In the genomic region with DNA sequence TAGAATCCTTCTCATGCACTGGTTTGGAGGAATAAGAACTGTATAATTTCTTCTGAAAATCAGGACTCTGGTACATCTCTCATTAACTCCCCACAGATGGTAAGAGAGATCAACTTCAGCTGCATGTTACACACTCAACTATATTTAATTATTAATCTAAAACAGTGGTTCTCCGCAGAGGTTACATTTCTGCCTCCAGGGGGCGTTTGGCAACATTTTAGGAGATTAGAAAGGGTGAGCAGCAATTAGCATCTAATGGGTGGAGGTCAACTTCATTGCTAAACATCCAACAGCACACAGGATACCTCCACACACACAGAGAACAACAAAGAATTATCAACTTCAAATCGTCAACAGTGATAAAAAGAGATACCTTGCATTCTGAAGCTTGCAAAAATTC, we compare ENCODE assay signal across 9 mouse cellular contexts. TPM values are rescaled to one million over a fixed set of nuclear protein-coding genes. Genes with fewer than 3 reads are reported as not detected.
A peak's percentile ranks its signal among the peaks of the same experiment; 100 is the strongest.
DNase-seq lines count a peak whose midpoint lies in the region; ATAC-seq and TF ChIP-seq lines count a peak whose summit lies in the region.
"Had no signal": no experiment of that assay in that cellular context is flagged by ENCODE, and none has a peak within 500 bp of the region (broad histone marks: within the 10 kb centered on the region; RNA-seq: fewer than 3 reads in every experiment).

No protein-coding gene starts in this region.

- no peak for TF ChIP-seq POLR2A in lung, adult 2 months (IDR thresholded peaks at IDR 0.05; ENCODE audit: borderline replicate concordance, extremely low read depth, low read depth, low read length)

- 14% methylated on average over 3 of the region's 3 CpGs for WGBS in heart, embryonic 11.5 days (ENCODE audit: insufficient replicate concordance)
- 14% methylated on average over 3 of the region's 3 CpGs for WGBS in embryonic facial prominence, embryonic 14.5 days
- WGBS in intestine, embryonic 15.5 days, result 16% methylated on average over 3 of the region's 3 CpGs
- 13% methylated on average over 3 of the region's 3 CpGs for WGBS in lung, adult 2 months

- H3K9ac ChIP-seq in heart, embryonic 11.5 days (ENCODE audit: low read depth, low read length), result no peak overlapping the region
- no peak overlapping the region for H3K9ac ChIP-seq in embryonic facial prominence, embryonic 14.5 days (ENCODE audit: low read depth, low read length)
- H3K9ac ChIP-seq in intestine, embryonic 15.5 days, result no peak overlapping the region

- H3K4me1 ChIP-seq in heart, embryonic 11.5 days (ENCODE audit: control insufficient read depth, insufficient read depth, low read length), result 0 out of 2 replicates have a peak, but pooled peaks cover 3% of the 10 kb centered on the region
- H3K4me1 ChIP-seq in embryonic facial prominence, embryonic 14.5 days (ENCODE audit: control insufficient read depth, insufficient read depth, low read length), result peaks cover 8% of the 10 kb centered on the region; the same call in 1 of the 2 replicates
- H3K4me1 ChIP-seq in intestine, embryonic 15.5 days (replicated peaks), result 0 out of 2 replicates have a peak, but pooled peaks cover 3% of the 10 kb centered on the region
- H3K4me1 ChIP-seq in lung, adult 2 months (ENCODE audit: control insufficient read depth, insufficient read depth, low read length), result peaks cover 2% of the 10 kb centered on the region

- ATAC-seq in heart, embryonic 11.5 days (replicated peaks; ENCODE audit: insufficient number of reproducible peaks, low FRiP score, low TSS enrichment), result no peak
- ATAC-seq in embryonic facial prominence, embryonic 14.5 days (ENCODE audit: low read depth), result no peak
- no peak for ATAC-seq in intestine, embryonic 15.5 days

- no peaks in the 10 kb centered on the region for H3K36me3 ChIP-seq in heart, embryonic 11.5 days (ENCODE audit: control insufficient read depth, insufficient read depth, low read length)
- no peaks in the 10 kb centered on the region for H3K36me3 ChIP-seq in embryonic facial prominence, embryonic 14.5 days (ENCODE audit: control insufficient read depth, insufficient read depth, low read length)
- no peaks in the 10 kb centered on the region for H3K36me3 ChIP-seq in intestine, embryonic 15.5 days

- no peak overlapping the region for H3K4me2 ChIP-seq in heart, embryonic 11.5 days
- peak overlapping the region; percentile 93 for H3K4me2 ChIP-seq in embryonic facial prominence, embryonic 14.5 days (ENCODE audit: low read depth, low read length)
- peak overlapping the region; percentile 91; the same call in 1 of the 2 replicates for H3K4me2 ChIP-seq in intestine, embryonic 15.5 days (replicated peaks)

- peak; percentile 31 for DNase-seq in heart, adult 8-10 months (ENCODE audit: low spot score)
- DNase-seq in adrenal gland, postnatal 10 days, result peak; percentile 60
- DNase-seq in embryonic facial prominence, embryonic 14.5 days (ENCODE audit: low spot score), result peak; percentile 61
- DNase-seq in lung, adult 2 months, result peak; percentile 25
- peak; percentile 17 for DNase-seq in right cerebral cortex, postnatal 14 days
- DNase-seq in gastrocnemius, postnatal 14 days, result no peak

- TF ChIP-seq CTCF in lung, adult 2 months (IDR thresholded peaks at IDR 0.05; ENCODE audit: insufficient read depth, low read length), result no peak

- intact Hi-C loops in gastrocnemius, postnatal 14 days (cut with DNase I; ENCODE audit: low total_unique reads), result no loop called here

- H3K27me3 ChIP-seq in heart, embryonic 11.5 days (ENCODE audit: control insufficient read depth, insufficient read depth, low read length), result no peaks in the 10 kb centered on the region
- 0 out of 2 replicates have a peak, but pooled peaks cover 3% of the 10 kb centered on the region for H3K27me3 ChIP-seq in embryonic facial prominence, embryonic 14.5 days (replicated peaks; ENCODE audit: control insufficient read depth, insufficient read depth, low read length)
- no peaks in the 10 kb centered on the region for H3K27me3 ChIP-seq in intestine, embryonic 15.5 days (replicated peaks)
- H3K27me3 ChIP-seq: CH12.LX had no signal

- no peak overlapping the region for H3K27ac ChIP-seq in heart, embryonic 11.5 days (ENCODE audit: low read depth, low read length)
- H3K27ac ChIP-seq in embryonic facial prominence, embryonic 14.5 days (replicated peaks; ENCODE audit: low read depth, low read length), result no peak overlapping the region
- no peak overlapping the region for H3K27ac ChIP-seq in intestine, embryonic 15.5 days

- no peak overlapping the region for H3K4me3 ChIP-seq in heart, embryonic 11.5 days (ENCODE audit: low read depth, low read length)
- peak overlapping the region; percentile 89 for H3K4me3 ChIP-seq in embryonic facial prominence, embryonic 14.5 days (ENCODE audit: low read depth, low read length)
- no peak overlapping the region for H3K4me3 ChIP-seq in intestine, embryonic 15.5 days (replicated peaks)
- H3K4me3 ChIP-seq in lung, adult 2 months (replicated peaks; ENCODE audit: extremely low read depth, low read depth, low read length), result no peak overlapping the region

- no peaks in the 10 kb centered on the region for H3K9me3 ChIP-seq in heart, embryonic 11.5 days (replicated peaks; ENCODE audit: control insufficient read depth, low read length)
- H3K9me3 ChIP-seq in embryonic facial prominence, embryonic 14.5 days (ENCODE audit: control insufficient read depth, low read length), result 0 out of 2 replicates have a peak, but pooled peaks cover 1% of the 10 kb centered on the region
- no peaks in the 10 kb centered on the region for H3K9me3 ChIP-seq in intestine, embryonic 15.5 days

RNA-seq across cellular contexts. Expression of a gene that starts 2.0 kb away (rescaled TPM):
- 1 to 10 TPM; 3.9 to 5.1 (median 4.4) TPM for total RNA-seq in heart, adult 8-10 months (2022)
- polyA plus RNA-seq in heart, embryonic 11.5 days (2014; fragmentation: Nextera tagmentation; extraction: Ambion mirVana), result 21.4 and 28.9 TPM in 2 replicates
- total RNA-seq in adrenal gland, postnatal 10 days (2021), result 10 to 100 TPM; 20.8 to 23.1 TPM
- 38.9 and 39.0 TPM in 2 replicates for polyA plus RNA-seq in embryonic facial prominence, embryonic 14.5 days (2014; fragmentation: Nextera tagmentation; extraction: Ambion mirVana)
- polyA plus RNA-seq in intestine, embryonic 15.5 days (2015; fragmentation: Nextera tagmentation; extraction: Ambion mirVana), result 24.7 and 26.9 TPM in 2 replicates
- polyA plus RNA-seq in lung, adult 2 months (2012; rRNA removed), result 6.8 and 8.3 TPM in 2 replicates
- total RNA-seq in gastrocnemius, postnatal 14 days (2021), result 1 to 10 TPM; 6.5 to 7.8 TPM
- total RNA-seq: CH12.LX had no signal
